Mouse (Mus musculus) kidney, adult 2 months (tissue): ENCODE measurements at regions not wholly inside any gene's neighbourhood (a gene's known extent, or its start where the extent isn't known, plus 50 kb on each side); places are given as distances from the start of the nearest gene placed in this dataset.

Experiments used
- DNase-seq: peaks from one replicate; pipeline ENCODE4 v3.0.0; 2021
- H3K27ac ChIP-seq: fragments of 200-500 bp; 2 replicates; pipeline ENCODE4 v1.5.1; 2012; ENCODE audit warnings: low read depth, low read length, control low read depth, inconsistent platforms; ENCODE audit not compliant: insufficient read depth
- H3K27me3 ChIP-seq: fragments of 200-500 bp; replicated peaks from 2 replicates; pipeline ENCODE4 v1.6.1; 2012; ENCODE audit warnings: mild to moderate bottlenecking, moderate library complexity, low read length, inconsistent platforms; ENCODE audit not compliant: control insufficient read depth, insufficient read depth
- H3K36me3 ChIP-seq: fragments of 200-500 bp; 2 replicates; pipeline ENCODE4 v1.6.1; 2012; ENCODE audit warnings: mild to moderate bottlenecking, moderate library complexity, low read length, inconsistent platforms; ENCODE audit not compliant: control insufficient read depth, insufficient read depth
- H3K4me1 ChIP-seq: fragments of 200-500 bp; 2 replicates; pipeline ENCODE4 v1.6.1; 2011; ENCODE audit warnings: low read length; ENCODE audit not compliant: control insufficient read depth, insufficient read depth
- H3K4me3 ChIP-seq: fragments of 200-500 bp; 2 replicates; pipeline ENCODE4 v1.5.1; 2011; ENCODE audit warnings: mild to moderate bottlenecking, low read depth, low read length, control low read depth; ENCODE audit not compliant: insufficient read depth
- CTCF ChIP-seq: fragments of 200-500 bp; conservative IDR thresholded peaks from 2 replicates; pipeline ENCODE4 v1.5.1; 2011; ENCODE audit warnings: low read depth, mild to moderate bottlenecking, control low read depth, low read length, moderate library complexity, mixed read lengths; ENCODE audit not compliant: insufficient read depth, insufficient read length
- POLR2A ChIP-seq: fragments of 200-500 bp; IDR thresholded peaks from one replicate; pipeline ENCODE4 v1.6.1; 2011; ENCODE audit warnings: low read depth, low read length, control low read depth
- WGBS: fragments of 180-500 bp; shearing (Covaris S2); methylation state at CpG from one replicate; pipeline ENCODE4 v1.1.7; 2018; 5-methylcytosine and 5-hydroxymethylcytosine counted together

DNA sequence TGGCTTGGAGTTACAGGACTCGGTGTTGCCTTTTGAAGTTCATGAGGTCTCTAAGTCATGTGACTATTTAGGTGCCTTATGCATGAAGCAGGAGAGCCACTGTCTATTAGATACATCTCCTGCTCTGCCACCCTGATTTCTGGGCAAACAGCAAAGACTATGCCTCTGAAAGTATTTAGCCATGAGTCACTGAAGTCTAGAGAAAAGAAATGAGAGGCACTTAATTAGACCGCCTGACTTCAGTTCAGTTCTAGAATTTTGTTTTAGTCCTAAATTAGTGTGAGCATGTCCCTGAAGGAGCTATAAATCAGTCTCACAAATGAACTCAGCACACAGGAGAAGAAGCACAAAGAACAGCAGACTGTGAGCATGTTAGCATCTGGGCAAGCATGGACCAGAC is 924.5 kb downstream of the Gsdmc2 start:
- WGBS: 80% methylated on average over 2 of the region's 2 CpGs
- DNase-seq: no peak
- Histone ChIP-seq H3K27ac (no peak overlapping the region), H3K4me1 (no peaks in the 10 kb centered on the region), H3K27me3 (no peaks in the 10 kb centered on the region), H3K4me3 (no peak overlapping the region), H3K36me3 (no peaks in the 10 kb centered on the region)
- TF ChIP-seq CTCF (no peak), POLR2A (no peak)

DNA sequence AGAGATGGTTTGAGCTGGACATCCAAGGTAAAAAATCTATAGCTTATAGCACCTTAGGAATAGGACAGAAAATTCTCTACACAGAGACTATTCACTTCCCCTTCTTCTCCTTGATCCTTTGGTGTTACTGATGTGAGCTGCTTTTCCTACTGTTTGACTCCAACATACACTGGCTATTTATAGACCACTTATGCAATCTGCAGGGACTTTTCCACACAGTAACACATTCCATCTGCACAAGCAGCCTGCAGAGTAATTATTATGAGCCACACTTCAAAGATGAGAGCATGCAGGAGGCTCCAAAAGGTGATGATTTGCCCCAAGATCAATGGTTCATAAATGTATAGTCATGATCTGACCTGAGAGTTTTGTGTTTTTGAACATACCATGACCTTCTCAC is 925.7 kb downstream of the Gsdmc2 start:
- Histone ChIP-seq H3K36me3 (no peaks in the 10 kb centered on the region), H3K27ac (no peak overlapping the region), H3K4me3 (no peak overlapping the region), H3K27me3 (no peaks in the 10 kb centered on the region), H3K4me1 (no peaks in the 10 kb centered on the region)
- DNase-seq: no peak
- TF ChIP-seq CTCF: no peak
- no peak for TF ChIP-seq POLR2A

DNA sequence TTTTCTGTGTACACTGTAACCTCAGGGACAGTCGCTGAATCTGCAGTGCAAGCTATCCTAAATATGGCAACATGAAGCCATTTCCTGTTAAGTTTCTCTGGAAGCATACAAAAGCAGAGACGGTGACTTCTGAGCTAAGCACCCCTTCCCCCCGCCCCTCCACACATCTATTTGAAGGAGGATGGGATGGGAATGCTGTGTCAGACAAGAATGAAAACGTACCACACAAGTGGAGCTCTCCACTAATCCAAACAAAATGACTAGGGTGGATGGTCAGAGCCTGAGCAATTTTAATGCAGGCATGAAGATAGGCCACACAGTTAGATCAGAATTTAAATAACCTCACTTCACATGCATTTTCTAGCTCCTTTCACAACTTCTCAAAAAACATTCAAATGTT is 936.6 kb downstream of the Gsdmc2 start:
- WGBS: 54% methylated on average over 4 of the region's 4 CpGs
- TF ChIP-seq CTCF: no peak
- TF ChIP-seq POLR2A: no peak
- H3K27ac ChIP-seq: no peak overlapping the region
- no peak overlapping the region for H3K4me3 ChIP-seq
- no peaks in the 10 kb centered on the region for H3K36me3 ChIP-seq
- no peaks in the 10 kb centered on the region for H3K4me1 ChIP-seq
- DNase-seq: no peak
- H3K27me3 ChIP-seq: no peaks in the 10 kb centered on the region

DNA sequence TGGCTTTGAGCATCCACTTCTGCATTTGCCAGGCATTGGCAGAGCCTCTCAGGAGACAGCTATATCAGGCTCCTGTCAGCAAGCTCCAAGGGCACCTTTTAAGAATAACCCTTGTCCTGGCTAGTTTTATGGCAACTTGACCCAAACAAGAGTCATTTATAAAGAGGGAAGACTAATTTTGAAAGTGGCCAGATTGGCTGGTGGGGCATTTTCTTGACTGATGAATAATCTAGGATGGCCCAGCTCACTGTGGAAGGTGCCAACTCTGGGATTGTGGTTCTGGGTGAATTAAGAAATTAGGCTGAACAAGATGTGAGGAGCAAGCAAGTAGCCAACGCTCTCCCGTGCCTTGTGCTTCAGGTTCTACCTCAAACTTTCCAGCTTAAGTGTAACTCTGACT is 937.8 kb downstream of the Gsdmc2 start:
- TF ChIP-seq CTCF (no peak), POLR2A (no peak)
- DNase-seq: peak; percentile 61
- Histone ChIP-seq H3K27ac (no peak overlapping the region), H3K27me3 (no peaks in the 10 kb centered on the region), H3K4me3 (no peak overlapping the region), H3K36me3 (no peaks in the 10 kb centered on the region), H3K4me1 (peaks cover 2% of the 10 kb centered on the region; the same call in 1 of the 2 replicates)
- 85% methylated on average over 2 of the region's 2 CpGs for WGBS

DNA sequence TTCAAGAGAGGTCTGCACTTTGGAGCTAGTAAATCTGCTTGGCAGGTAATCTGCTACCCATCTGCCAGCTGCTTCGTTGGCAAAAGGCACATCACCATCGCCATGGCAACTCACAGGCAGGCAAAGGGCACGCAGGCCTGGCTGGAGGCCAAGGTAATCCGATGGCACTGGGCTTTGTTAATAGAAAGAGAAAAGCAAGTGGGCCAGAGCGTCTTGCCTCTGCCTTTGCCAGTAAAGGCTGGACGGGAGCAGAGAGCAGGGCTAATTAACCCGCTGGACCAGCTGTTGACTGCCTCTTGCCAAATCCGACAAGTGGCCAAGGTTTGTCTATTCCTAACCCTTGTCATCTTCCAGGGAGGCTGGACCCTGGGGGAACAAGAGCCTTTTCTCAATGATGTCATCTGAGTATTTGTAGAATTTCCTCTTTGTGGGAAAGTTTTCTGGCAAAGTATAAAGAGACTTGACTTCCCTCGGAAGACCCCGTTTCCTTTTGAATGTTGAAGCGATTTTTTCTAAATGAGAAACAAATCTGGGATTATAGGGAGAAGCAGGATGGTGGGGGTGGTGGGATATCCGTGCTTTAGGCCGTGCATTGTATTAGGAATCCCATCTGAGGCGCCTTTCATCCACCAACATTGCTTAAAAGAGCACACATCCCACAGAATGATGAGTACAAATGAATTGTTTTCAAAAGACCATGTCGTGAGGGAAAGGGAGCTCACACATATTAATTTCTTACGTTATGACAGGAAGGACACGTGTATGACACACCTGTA is 941.7 kb downstream of the Gsdmc2 start:
- no peak overlapping the region for H3K27ac ChIP-seq
- WGBS: 34% methylated on average over 17 of the region's 17 CpGs
- H3K4me1 ChIP-seq: peaks cover 2% of the 10 kb centered on the region; the same call in 1 of the 2 replicates
- TF ChIP-seq POLR2A (no peak), CTCF (no peak)
- peak; percentile 99 for DNase-seq
- H3K27me3 ChIP-seq: no peaks in the 10 kb centered on the region
- H3K36me3 ChIP-seq: no peaks in the 10 kb centered on the region
- no peak overlapping the region for H3K4me3 ChIP-seq

DNA sequence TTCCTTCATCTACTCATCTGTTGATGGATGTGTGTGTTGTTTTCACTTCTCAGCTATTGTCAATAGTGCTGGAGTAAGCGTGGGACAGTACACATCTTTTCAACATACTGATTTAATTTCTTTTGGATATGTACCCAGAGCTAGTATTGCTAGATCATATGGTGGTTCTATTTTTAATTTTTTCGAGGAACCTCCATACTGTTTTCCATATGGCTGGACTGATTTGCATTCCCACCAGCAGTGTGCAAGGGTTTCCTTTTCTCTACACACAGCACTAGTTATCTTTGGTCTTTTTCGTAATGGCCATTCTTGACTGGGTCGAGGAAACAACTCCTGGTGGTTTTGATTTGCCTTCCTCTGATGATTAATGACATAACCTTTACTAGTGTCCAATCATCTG is 943.0 kb downstream of the Gsdmc2 start:
- no peak overlapping the region for H3K27ac ChIP-seq
- H3K36me3 ChIP-seq: no peaks in the 10 kb centered on the region
- WGBS: 80% methylated on average over 4 of the region's 4 CpGs
- H3K4me1 ChIP-seq: peaks cover 2% of the 10 kb centered on the region; the same call in 1 of the 2 replicates
- no peaks in the 10 kb centered on the region for H3K27me3 ChIP-seq
- no peak overlapping the region for H3K4me3 ChIP-seq
- TF ChIP-seq CTCF (no peak), POLR2A (no peak)
- DNase-seq: no peak

DNA sequence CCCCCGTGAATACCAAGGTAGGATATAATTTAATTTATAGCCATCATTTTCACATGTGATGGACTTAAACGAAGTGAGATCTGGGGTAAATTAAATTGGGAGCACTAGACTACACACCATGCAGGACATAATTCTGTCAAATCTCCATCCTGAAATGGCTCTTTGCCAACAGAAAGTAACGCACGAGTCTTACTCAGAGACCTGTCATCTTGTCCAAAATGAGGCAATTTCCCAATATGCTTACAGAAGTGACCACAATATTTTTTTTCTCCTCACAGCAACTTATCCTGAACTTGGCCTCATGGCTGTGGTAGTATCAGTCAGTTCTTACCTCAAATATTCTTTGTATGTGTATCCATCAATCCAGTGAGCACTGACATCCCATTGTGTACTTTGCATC is 955.2 kb downstream of the Gsdmc2 start:
- Histone ChIP-seq H3K4me1 (no peaks in the 10 kb centered on the region), H3K4me3 (no peak overlapping the region), H3K36me3 (no peaks in the 10 kb centered on the region), H3K27me3 (no peaks in the 10 kb centered on the region), H3K27ac (no peak overlapping the region)
- TF ChIP-seq POLR2A (no peak), CTCF (no peak)
- DNase-seq: no peak
- 68% methylated on average over 4 of the region's 4 CpGs for WGBS
